Mouse (Mus musculus) inflammation-experienced regulatory T-cells, adult 16 weeks (primary cell): ENCODE data around the gene Gm49630. TPM values are rescaled to one million over a fixed set of nuclear protein-coding genes. Genes with fewer than 3 reads are reported as not detected.

Experiments used
- polyA plus RNA-seq: library from polyadenylated mRNA; unstranded; fragments of 100-300 nt; shearing (Covaris generic); gene quantifications from one replicate; pipeline ENCODE4 v1.2.1, GENCODE M21; 2017

Gm49630 gene
- polyA plus RNA-seq: not detected

DNA sequence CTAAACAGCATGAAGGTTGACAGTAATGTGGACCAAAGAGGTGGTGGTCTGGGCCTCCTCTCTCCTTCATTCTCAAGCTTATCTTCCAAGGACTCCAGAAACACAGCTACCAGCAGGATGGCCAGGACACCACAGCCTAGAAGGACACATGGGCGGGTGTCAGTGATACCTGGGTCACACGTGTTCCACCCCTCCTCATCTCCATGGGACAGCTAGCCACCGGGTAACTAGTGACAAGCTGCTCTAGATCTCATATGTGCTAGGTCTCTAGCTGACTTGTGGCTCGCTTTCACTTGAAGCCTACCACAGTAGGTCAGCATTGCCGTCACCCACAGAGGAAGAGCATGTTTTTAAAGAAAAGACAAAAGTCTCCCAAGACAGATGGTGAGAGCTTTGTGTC lies at the start of gene Gm49630:
Gene Gm49630 (minus strand): TSS at position 101 of the 400 bp plus-strand sequence.

GRCm38 (mm10) chr17:7385364-7385763 lies 13.6 kb upstream of the Gm49630 start, which contains the start of gene Unc93a2:
Unc93a2 (minus strand) TSS chr17:7385464.

DNA sequence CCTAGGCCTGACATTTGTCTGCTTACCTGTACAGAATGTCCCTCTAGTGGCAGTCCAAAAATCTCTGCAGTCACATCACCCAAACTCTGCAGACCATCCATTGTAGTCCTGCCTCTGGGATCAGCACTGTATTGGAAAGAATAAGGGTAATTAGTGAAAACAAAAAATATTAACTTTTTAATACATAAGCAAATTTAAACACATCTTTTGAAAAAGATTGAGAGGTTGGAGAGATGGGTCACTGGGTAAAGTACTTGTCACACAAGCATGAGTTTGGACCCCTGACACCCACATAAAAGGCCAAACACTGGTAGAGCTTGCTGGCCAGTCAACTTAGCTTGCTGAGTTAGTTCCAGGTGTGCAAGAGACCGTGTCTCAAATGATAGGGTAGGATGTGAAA lies 19.2 kb downstream of the Gm49630 start, which contains the start of gene Ttll2:
Gene Ttll2 (minus strand): TSS at position 101 of the 400 bp plus-strand sequence.

DNA sequence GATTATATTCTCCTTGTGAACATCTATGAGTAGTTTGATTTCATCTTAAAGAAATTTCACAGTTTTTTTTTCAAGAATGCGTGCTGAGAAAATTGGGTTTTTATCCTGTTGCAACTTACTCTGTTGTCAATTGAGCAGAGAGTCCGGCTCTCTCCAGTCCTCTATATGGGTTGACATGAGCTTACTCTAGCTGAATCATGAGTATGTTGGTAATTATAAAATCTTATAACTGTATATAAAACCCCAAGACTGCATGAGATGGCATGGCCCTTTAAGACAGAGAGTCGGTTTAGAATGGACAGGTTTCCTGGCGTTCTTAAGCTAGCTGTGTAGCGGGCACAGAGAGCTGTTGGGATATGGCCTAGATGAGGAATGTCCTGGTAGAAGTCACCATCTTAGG lies 47.4 kb downstream of the Gm49630 start, which contains the start of gene Tcp10a:
Gene Tcp10a (plus strand): TSS at position 301 of the 400 bp plus-strand sequence.

Other genes starting within 250 kb of the Gm49630 start
- 1.1 TPM for gene Rps6ka2, start 201.9 kb downstream of the Gm49630 start, polyA plus RNA-seq
- not detected for gene Tcp10a, start 47.3 kb downstream of the Gm49630 start, polyA plus RNA-seq
- gene Ttll2, start 19.3 kb downstream of the Gm49630 start, polyA plus RNA-seq: not detected
- gene Unc93a2, start 13.5 kb upstream of the Gm49630 start, polyA plus RNA-seq: not detected